Mouse (Mus musculus): ENCODE results near the gene Sparcl1.

Gene Sparcl1

DNA sequence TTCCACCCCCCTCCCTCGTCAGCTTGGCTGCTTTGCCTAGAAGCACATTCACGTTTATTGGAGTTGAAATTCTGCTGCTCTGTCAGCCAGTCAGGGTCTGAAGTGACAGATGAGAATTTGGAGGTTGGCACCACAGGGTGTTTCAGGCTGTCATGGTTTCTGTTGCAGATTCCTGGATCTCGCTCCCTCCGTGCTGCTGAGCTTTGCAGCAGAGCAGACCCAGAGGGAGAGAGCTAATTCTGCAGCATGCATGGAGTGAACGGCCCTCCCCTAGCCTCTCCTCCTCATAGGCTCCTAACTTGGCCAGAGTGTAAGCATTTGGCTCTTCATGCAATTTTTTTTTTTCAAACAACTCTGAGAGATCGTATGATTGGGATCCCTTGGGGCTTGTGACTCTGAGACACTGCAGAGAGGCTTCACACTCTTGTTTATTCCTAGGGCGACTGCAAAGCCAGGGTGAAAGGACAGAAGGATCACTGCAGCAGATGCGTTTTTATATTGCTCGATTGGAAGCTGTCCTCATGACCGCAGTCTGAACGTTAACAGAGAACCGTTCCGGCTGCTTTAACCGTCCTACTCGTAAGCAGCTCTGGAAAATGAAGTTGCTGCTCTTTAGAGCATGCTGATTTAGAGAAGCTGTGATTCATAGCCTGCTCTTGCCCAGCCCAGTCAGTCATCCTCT, at the start of gene Sparcl1:
Gene Sparcl1 (minus strand): TSS at position 243 of the 682 bp plus-strand sequence.
- CTCF ChIA-PET = interaction anchor here in 1 of 4 experiments (0.8 kb wide), 1 partner anchor 185 kb away, joined by 3 read pairs; no protein-coding TSS in a partner anchor
- POLR2A ChIA-PET = interaction anchor here in 3 of 4 experiments (0.7 to 2.1 kb wide), 6 partner anchors 10 to 142 kb away, joined by 3 to 12 read pairs (median 3); no protein-coding TSS in a partner anchor

DNA sequence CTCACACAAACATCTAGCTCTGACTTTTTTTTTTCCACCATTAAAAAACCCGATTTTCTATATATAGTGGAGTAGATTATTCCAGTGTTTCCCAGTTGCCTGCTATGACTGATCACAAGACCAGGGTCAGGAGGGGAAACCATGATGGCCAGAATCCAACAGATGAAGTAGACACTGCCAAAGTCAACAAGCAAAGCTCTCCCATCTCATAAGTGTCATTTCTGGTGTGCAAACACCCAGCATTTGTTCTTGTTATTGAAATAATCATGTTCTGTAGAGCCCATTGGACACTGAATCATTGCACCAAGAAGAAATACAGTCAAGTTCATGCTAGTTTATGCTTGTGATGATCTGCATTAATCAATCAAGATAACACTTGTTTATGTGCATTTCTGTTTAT, 47.9 kb upstream of the Sparcl1 start:
- POLR2A ChIA-PET = no interaction called here

DNA sequence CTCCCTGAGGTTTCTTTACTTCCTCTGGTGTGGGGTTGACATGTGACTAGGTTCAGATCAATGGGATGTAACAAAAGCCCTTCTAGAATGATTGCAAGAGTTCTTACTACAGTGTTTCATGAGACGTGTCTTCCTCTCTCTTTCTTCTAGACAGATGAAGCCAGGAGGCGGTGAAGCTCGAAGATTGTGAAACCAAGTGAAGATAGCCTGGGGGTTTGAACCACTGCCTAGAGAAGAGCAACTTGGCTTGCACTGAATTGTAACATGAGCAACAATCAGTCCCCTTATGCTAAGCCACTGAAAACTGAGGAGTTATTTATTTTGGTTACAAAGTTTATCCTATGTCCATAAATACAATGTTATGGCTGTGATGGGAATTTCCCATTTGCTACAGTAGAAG, 47.0 kb upstream of the Sparcl1 start:
- CTCF ChIA-PET = no interaction called here
- POLR2A ChIA-PET = no interaction called here

More for the DNA sequence above, 47.9 kb upstream of the Sparcl1 start:
- CTCF ChIA-PET = no interaction called here

DNA sequence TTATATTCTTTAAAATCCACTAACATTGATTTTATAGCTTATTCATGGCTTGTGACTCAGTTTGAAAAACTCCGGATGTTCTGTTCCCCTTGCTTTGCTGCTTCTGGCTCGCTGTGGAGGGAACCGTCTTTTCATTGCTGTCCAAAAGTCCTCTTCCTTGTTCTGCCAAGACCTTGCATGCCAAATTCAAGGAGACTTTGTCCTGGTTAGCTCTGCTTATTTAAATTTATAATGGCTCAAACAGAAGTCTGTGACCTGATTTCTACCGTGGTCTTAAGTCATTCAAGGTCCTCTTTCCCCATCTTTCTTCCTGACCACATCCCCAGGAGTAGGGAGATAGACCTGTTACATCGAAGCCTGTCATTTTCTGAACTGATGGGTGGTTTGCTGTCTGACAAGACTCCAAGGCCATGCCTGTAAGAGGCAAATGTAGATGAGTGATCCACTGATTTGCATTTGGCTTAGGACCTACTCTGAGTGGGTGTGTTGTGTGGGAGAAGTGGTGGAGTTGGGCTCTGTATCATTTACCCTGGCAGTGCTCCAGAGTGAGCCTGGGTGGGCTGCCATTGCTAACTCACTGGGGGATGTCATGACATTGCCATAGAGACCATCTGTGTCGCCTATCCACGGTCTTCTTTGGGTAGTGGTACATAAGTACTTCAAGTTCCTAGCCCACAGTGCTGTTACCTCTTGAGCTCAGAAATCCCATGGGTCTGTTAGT, 45.0 kb upstream of the Sparcl1 start:
- CTCF ChIA-PET = interaction anchor here in 1 of 4 experiments (0.6 kb wide), 1 partner anchor 1183 kb away, joined by 4 read pairs; no protein-coding TSS in a partner anchor
- POLR2A ChIA-PET = interaction anchor here in 2 of 4 experiments (0.7 to 1.0 kb wide), 2 partner anchors 23 to 188 kb away, joined by 3 to 4 read pairs; no protein-coding TSS in a partner anchor

DNA sequence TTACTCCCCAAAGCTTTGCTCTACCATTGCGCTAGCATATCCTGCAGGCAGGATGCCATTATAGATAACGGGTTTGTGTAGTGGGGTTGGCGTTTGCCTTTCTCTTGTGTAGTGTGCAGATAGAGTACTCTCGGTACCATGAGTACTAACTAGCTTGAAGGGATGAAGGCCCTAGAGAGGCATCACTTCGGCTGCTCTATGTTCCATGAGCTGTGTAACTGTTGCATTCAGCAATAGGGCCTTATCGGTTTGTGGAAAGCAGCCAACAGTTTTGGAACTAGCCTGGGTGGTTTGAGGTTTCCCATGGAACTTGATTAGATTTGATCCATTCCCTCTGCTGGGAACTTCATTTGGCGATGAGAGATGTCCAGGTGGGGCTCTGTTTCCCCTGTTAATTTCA, 44.2 kb upstream of the Sparcl1 start:
- ChIA-PET CTCF (interaction anchor here in 2 of 4 experiments (0.6 kb wide), 3 partner anchors 17 to 1184 kb away, joined by 4 to 7 read pairs (median 4); no protein-coding TSS in a partner anchor), POLR2A (interaction anchor here in 1 of 4 experiments (0.7 to 1.0 kb wide), 2 partner anchors 51 to 187 kb away, joined by 3 read pairs; no protein-coding TSS in a partner anchor)

DNA sequence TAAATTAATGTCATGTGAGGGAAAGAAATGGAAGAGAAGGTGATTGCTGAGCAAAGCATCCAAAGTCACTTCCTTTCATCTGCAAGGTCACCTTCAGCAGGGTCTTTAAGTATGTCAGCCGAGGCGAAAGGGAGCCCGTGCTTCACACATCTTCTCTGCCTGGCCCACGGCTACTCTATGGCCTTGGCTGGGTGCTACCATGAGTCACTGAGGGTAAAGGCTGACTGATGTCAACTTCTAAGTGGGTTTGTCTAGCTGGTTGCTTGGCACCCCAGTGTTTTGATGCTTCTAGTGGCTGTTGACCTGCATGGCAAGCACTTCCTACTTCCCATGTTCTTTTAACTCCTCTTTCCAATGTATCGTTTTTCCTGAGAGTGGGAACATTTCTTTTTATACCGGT, 36.7 kb upstream of the Sparcl1 start:
- POLR2A ChIA-PET = no interaction called here
- CTCF ChIA-PET = interaction anchor here in 1 of 4 experiments (0.5 kb wide), 1 partner anchor 152 kb away, joined by 4 read pairs; no protein-coding TSS in a partner anchor

DNA sequence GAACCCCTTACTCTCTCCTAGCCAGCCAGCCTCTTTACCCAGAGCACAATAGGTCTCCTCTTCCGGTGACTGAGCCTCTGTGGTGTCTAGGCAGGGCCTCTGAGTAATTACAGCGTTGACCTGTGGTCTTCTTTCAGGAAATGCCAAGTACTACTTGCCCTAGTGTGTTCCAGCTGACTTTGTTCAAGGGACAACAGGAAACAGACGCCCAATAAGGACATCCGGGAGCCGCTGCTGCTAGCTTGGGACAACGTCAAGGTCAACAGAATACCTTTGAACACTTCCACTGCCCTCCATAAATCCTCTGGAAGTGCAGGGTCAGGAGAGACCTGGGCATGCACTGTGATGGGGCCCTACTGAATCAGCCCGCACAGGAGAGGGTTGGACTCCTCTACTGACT, 35.8 kb upstream of the Sparcl1 start:
- ChIA-PET POLR2A (interaction anchor here in 1 of 4 experiments (0.9 kb wide), 1 partner anchor 424 kb away, joined by 3 read pairs; no protein-coding TSS in a partner anchor), CTCF (no interaction called here)

DNA sequence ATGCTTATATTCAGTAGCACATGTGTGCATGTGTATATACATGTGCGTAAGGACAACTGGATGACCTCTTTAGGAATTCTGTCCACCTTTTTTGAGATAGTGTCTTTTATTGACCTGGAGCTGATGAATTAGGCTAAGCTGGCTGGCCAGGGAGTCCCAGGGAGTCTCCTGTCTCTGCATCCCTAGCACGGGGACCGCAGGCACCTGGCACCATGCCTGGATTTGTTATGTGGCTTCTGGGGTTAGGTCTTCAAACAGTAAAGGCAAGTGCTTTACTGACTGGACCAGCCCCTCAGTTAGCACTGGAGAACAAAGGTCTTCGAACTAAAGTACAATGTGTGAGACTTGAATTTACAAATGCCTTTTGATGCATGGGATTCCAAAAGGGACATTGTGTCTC, 30.5 kb upstream of the Sparcl1 start:
- POLR2A ChIA-PET = no interaction called here
- CTCF ChIA-PET = interaction anchor here in 2 of 4 experiments (0.6 to 1.2 kb wide), 2 partner anchors 69 to 802 kb away, joined by 3 to 5 read pairs; no protein-coding TSS in a partner anchor

DNA sequence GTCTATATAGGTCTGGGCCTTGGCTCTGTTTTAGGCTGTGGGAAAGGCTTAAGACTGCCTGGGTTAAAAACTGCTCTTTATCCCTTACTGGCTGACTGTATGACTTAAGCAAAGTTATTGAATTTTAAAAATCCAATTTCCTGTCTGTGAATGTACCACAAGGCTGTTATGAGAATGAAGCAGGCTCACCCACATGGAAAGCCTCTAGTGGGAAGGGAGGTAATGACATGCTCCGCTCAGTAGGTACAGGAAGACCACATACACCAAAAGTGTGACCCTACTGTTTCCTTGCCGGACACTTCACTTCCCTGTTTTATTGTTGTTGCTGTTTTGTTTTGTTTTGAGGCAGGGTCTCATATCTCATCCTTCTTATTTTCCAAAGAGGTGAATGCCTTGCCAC, 27.5 kb upstream of the Sparcl1 start:
- ChIA-PET POLR2A (no interaction called here), CTCF (no interaction called here)

DNA sequence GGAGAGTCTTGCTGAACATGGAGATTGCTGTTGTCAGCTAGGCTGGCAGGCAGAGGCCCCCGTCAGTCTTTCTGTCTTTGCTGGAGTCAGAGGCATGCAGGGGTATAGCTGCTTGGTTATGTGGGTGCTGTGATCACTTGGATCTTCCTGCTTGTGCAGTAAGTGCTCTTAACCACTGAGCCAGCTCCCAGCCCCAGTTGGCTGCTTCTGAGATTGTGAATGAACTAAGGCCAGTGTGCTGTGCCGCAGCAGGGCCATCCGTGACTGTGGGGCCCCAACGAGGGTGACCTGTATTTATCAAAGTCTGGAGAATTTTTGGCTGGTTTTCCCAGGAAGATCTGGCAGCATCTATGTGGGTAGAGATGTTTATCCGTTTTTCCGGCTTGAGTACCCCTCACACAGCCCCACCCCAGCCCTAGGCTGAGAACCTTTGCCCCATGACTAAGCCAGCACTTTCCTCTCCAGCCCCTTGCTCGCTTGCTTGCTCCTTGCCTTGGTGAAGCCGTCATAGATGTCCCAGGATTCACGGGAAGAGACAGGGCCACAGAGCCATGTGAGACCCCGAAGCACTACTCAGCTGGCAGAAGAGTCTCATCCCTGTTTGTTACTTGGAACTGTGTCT, 24.5 kb upstream of the Sparcl1 start:
- ChIA-PET CTCF (interaction anchor here in 2 of 4 experiments (0.6 to 0.7 kb wide), 3 partner anchors 93 to 551 kb away, joined by 3 read pairs; no protein-coding TSS in a partner anchor), POLR2A (no interaction called here)

DNA sequence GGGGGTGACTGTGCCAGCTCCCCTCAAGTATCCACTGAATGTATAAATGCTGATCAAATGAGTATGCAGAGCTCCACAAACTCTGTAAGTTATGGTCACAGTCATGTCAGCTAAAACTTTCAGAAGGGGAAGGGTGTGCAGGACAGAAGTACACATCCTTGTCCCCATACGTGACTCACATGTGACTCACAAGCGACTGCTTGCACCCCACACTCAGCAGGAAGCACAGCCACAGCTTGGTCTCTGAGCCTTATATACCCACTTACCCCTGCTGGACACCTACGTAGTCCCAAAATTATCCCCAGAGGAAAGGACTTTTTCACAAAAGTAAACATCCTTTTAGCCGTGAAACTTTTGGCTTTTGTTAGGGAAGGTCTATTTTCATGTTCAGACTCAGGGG, 20.2 kb upstream of the Sparcl1 start:
- ChIA-PET POLR2A (no interaction called here), CTCF (interaction anchor here in 1 of 4 experiments (0.5 kb wide), 1 partner anchor 59 kb away, joined by 3 read pairs; no protein-coding TSS in a partner anchor)

DNA sequence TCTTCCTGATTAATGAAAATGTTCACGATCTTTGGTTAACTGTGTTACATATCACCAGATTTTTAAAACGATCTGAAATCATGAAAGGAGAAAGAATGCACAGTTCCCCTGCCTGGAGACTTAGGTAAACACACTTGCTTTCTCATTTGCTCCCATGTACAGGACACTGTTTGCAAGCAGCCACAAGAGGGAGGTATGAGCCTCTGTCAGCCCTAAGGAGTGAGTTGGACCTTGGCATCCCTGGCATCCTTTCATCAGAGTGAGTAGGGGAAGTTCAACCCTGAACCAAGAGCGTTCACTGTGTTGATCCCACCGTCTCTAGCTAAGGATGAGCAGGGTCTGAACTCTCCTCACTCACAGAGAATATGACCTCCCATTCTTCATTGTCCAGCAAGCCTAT, 18.0 kb upstream of the Sparcl1 start:
- POLR2A ChIA-PET = interaction anchor here in 2 of 4 experiments (0.6 to 1.8 kb wide), 3 partner anchors 23 to 231 kb away, joined by 3 to 7 read pairs (median 3); no protein-coding TSS in a partner anchor
- CTCF ChIA-PET = no interaction called here

DNA sequence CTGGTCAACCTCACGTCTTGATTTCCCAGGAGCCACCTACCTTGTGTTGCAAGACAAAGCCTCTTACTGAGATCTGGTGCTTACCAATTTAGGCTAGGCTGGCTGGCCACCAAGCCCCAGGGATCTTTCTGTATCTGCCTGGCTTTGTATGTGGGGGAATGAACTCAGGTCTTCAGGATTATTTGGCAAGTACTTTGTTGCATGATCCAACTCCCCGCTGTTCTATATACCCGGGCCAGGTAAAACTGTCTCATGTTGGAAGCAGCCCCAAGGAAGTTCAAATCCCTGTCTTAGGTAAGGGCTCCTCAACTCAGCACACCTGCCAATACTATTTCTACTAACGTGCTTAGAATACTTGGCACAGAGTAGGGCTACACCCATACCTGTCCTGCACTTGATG, 17.4 kb upstream of the Sparcl1 start:
- ChIA-PET CTCF (no interaction called here), POLR2A (interaction anchor here in 1 of 4 experiments (1.3 kb wide), 1 partner anchor 26 kb away, joined by 3 read pairs; no protein-coding TSS in a partner anchor)

DNA sequence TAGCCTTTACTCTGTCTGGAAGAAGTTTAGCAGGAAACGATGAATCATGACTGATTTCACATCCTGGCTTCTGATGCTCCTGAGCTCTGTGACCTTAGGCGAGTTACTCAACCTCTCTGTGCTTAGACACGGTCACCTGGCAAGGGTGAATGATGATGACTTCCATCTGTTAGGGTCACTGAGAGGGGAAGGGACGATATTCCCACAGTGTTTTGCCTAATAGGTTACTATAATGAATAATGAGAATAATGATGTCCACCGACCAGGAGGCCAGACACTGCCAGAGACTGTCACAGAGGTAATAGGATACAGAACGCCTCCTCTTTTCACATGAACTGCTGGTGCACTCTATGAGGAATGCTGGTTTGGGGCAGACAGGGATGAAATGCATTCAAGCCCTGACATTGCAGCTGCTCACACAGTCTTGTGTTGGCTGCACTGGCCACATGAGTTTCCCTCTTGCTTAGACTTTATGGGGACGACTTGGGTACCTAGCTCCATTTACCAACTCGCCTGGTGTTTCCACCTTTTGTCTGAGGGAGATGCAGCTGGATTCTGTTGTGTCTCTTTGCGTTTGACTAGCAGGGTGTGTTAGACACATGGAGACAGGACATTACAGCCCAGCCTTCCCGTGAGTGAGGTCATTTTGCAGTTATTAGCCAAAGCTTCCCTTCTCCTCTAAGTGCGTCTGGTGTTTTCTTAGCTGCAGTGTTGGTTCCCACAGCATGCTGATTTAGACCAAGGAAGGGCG, 14.9 kb upstream of the Sparcl1 start:
- CTCF ChIA-PET = interaction anchor here in 2 of 4 experiments (0.5 to 1.4 kb wide), 2 partner anchors 54 to 71 kb away, joined by 3 to 4 read pairs; no protein-coding TSS in a partner anchor
- POLR2A ChIA-PET = interaction anchor here in 2 of 4 experiments (0.7 to 5.5 kb wide), 4 partner anchors 14 to 28 kb away, joined by 3 to 21 read pairs (median 4); no protein-coding TSS in a partner anchor

DNA sequence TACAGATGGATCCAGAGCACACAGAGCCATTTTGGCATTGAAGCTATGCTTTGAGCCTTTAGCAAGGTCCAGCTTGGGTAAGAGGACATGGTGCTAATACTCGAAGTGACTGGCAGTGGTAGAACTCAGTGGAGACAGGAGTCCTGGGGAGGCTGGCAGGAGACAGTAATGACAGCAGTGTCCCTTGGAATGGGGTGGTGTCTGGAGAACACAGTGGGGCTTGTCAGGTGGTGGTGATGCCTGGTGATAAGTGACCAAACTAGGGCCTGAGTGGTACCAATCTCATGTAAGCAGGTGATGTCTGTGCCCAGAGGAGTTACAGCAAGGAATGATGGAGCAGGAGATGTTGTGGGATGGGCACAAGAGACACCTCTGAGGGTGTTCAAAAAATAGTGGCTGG, 13.8 kb upstream of the Sparcl1 start:
- ChIA-PET CTCF (no interaction called here), POLR2A (interaction anchor here in 2 of 4 experiments (1.4 to 5.5 kb wide), 3 partner anchors 19 to 26 kb away, joined by 3 to 21 read pairs (median 4); no protein-coding TSS in a partner anchor)

DNA sequence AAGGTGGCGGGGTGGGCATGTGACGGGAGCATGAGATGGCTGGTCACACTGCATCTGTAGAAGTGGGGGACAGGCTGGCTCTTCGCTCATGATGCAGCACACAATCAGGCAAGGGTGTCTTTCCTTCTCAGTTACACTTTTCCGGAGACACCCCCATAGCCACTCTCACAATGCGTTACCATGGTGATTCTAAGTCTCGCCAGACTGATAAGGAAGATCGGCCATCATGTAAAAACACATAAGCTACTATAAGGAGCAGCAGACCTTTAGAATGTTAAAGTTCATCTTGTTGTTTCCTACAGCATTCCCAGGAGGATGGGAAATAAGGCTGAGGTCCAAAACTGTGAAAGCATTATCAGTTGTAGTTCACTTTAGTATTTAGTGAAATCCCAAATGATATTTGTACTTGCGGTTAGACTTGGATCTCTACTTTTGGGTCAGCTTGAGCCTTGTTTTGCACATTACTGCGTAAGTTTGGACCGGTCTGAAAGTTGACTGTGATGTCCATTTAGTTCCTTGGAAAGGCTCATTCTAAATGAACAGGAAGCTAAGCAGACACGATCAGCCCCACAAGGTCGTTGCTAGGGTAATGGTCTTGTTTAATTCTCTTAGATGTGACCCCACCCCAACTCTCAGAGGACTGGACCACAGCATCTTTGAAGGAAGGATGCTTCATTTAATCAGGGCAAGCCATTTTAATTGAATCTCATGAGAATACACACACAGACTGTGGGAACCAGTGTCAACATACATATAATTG, 13.2 kb upstream of the Sparcl1 start:
- ChIA-PET CTCF (no interaction called here), POLR2A (interaction anchor here in 2 of 4 experiments (1.5 to 5.5 kb wide), 2 partner anchors 18 kb away, joined by 3 to 21 read pairs; no protein-coding TSS in a partner anchor)

DNA sequence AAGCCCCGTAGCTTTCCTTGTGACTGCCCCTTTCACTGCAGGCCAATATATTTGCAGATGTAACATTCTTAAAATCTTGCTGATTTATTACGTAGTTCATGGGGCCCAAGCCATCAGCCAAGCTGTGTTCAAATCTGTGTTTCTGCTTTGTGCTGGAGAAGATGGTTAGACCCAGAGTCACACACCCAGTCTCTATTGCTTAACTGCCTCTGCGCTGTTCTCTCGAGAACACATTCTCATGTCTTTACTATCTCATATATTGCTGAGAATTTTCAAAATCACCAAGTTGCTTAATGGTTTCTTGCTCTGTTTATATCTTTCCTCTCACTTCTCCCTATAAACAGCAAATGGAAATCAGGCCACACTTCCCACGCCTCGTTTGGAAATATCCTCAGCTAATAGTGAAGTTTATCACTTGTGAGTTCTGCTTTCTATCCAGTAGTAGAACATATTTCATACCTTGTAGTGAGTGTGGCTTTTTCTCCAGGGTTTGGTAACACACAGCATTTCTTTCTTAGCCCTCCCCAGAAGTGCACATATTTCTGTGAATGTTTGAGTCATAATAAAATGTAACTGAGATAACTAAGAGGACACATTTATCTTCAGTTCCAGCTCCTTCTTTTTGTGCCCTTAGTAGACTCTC, 10.6 kb upstream of the Sparcl1 start:
- CTCF ChIA-PET = no interaction called here
- POLR2A ChIA-PET = interaction anchor here in 1 of 4 experiments (1.2 to 5.5 kb wide), 2 partner anchors 10 to 16 kb away, joined by 3 to 21 read pairs; no protein-coding TSS in a partner anchor
